Mouse (Mus musculus): ENCODE measurements around the gene Igdcc3. TPM values are rescaled to one million over a fixed set of nuclear protein-coding genes. Genes with fewer than 3 reads are reported as not detected.

The Igdcc3 gene
- polyA plus RNA-seq, 1 experiment from 2014 or later: 145 TPM

GRCm38 (mm10) chr9:65109132-65110072 lies 31.6 kb upstream of the Igdcc3 start:
- 7% methylated on average over 24 of the region's 24 CpGs for WGBS
- H3K9me3 ChIP-seq (ENCODE audit: control insufficient read depth, low read length): no peaks in the 10 kb centered on the region
- ATAC-seq (ENCODE audit: low FRiP score): peak; percentile 94

DNA sequence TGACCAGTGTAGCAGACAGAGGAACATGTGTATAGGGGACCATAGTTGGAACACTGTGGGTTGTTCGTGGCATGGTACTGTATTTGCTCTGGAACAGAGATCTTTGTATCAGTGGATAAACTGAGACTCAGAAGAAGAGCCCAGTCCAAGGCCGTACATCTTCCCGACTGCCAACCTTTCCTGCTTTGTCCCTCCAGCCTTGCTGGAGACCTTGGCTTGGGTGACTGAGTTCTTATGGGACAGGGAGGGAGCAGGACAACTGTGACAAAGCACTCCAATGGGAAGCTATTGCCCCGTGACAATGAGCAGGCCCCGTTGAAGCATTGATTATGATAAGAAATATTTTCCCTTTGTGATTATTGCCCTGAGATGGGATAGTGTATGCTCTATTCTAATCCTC lies 29.3 kb upstream of the Igdcc3 start:
- ATAC-seq (ENCODE audit: low FRiP score): no peak
- DNase-seq (ENCODE audit: low spot score, missing footprints): no peak
- H3K4me3 ChIP-seq (ENCODE audit: low read depth, low read length): no peak overlapping the region
- H3K36me3 ChIP-seq (ENCODE audit: control insufficient read depth, insufficient read depth, low read length): no peaks in the 10 kb centered on the region
- peaks cover 15% of the 10 kb centered on the region for H3K4me1 ChIP-seq (ENCODE audit: control insufficient read depth, insufficient read depth, low read length)
- WGBS: 88% methylated on average over 5 of the region's 5 CpGs
- no peak overlapping the region for H3K4me2 ChIP-seq
- H3K9me3 ChIP-seq (ENCODE audit: control insufficient read depth, low read length): no peaks in the 10 kb centered on the region
- H3K9ac ChIP-seq (ENCODE audit: low read length): no peak overlapping the region
- no peak overlapping the region for H3K27ac ChIP-seq (ENCODE audit: low read depth, low read length)
- H3K27me3 ChIP-seq (ENCODE audit: control insufficient read depth, insufficient read depth, low read length): no peaks in the 10 kb centered on the region

More at GRCm38 (mm10) chr9:65109132-65110072, 31.6 kb upstream of the Igdcc3 start:
- Histone ChIP-seq H3K36me3 (ENCODE audit: control insufficient read depth, insufficient read depth, low read length) (no peaks in the 10 kb centered on the region), H3K9ac (ENCODE audit: low read length) (peak overlapping the region; percentile 56), H3K27me3 (ENCODE audit: control insufficient read depth, insufficient read depth, low read length) (no peaks in the 10 kb centered on the region), H3K4me1 (ENCODE audit: control insufficient read depth, insufficient read depth, low read length) (peaks cover 15% of the 10 kb centered on the region), H3K27ac (ENCODE audit: low read depth, low read length) (peak overlapping the region; percentile 91), H3K4me2 (peak overlapping the region; percentile 38), H3K4me3 (ENCODE audit: low read depth, low read length) (peak overlapping the region; percentile 3; the same call in 1 of the 2 replicates)
- DNase-seq (ENCODE audit: low spot score, missing footprints): peak; percentile 97

DNA sequence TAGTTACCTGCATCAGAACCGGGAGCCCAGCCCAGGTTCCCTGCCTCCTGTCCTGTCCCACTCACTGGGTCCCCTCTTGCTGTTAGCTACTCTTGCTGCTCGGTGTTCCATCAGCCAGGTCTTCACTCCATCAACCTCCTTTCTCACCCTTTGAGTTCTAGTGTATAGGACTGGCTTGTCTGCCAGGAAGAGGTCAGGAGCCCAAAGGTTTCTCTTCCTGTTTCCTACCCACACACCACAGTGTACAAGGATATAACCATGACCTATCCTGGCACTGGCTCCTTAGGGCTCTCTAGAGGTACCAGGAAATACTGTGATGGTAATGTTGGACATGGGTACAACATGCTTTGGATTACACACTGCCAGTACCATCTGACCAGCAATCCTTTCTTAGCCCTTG lies 27.3 kb upstream of the Igdcc3 start:
- H3K9me3 ChIP-seq (ENCODE audit: control insufficient read depth, low read length): no peaks in the 10 kb centered on the region
- 89% methylated on average over 2 of the region's 2 CpGs for WGBS
- H3K9ac ChIP-seq (ENCODE audit: low read length): no peak overlapping the region
- peaks cover 15% of the 10 kb centered on the region for H3K4me1 ChIP-seq (ENCODE audit: control insufficient read depth, insufficient read depth, low read length)
- ATAC-seq (ENCODE audit: low FRiP score): no peak
- H3K4me2 ChIP-seq: no peak overlapping the region
- peaks cover 4% of the 10 kb centered on the region; the same call in 1 of the 2 replicates for H3K36me3 ChIP-seq (ENCODE audit: control insufficient read depth, insufficient read depth, low read length)
- no peak overlapping the region for H3K27ac ChIP-seq (ENCODE audit: low read depth, low read length)
- DNase-seq (ENCODE audit: low spot score, missing footprints): no peak
- H3K27me3 ChIP-seq (ENCODE audit: control insufficient read depth, insufficient read depth, low read length): no peaks in the 10 kb centered on the region
- H3K4me3 ChIP-seq (ENCODE audit: low read depth, low read length): no peak overlapping the region

GRCm38 (mm10) chr9:65115891-65116290 lies 25.1 kb upstream of the Igdcc3 start:
- DNase-seq (ENCODE audit: low spot score, missing footprints): no peak
- H3K36me3 ChIP-seq (ENCODE audit: control insufficient read depth, insufficient read depth, low read length): peaks cover 4% of the 10 kb centered on the region
- H3K27ac ChIP-seq (ENCODE audit: low read depth, low read length): no peak overlapping the region
- no peaks in the 10 kb centered on the region for H3K27me3 ChIP-seq (ENCODE audit: control insufficient read depth, insufficient read depth, low read length)
- H3K4me3 ChIP-seq (ENCODE audit: low read depth, low read length): no peak overlapping the region
- no peak for ATAC-seq (ENCODE audit: low FRiP score)
- WGBS: 76% methylated on average over 2 of the region's 2 CpGs
- no peak overlapping the region for H3K4me2 ChIP-seq
- no peaks in the 10 kb centered on the region for H3K9me3 ChIP-seq (ENCODE audit: control insufficient read depth, low read length)
- no peak overlapping the region for H3K9ac ChIP-seq (ENCODE audit: low read length)
- H3K4me1 ChIP-seq (ENCODE audit: control insufficient read depth, insufficient read depth, low read length): no peaks in the 10 kb centered on the region; the same call in 1 of the 2 replicates

GRCm38 (mm10) chr9:65117516-65117915 lies 23.5 kb upstream of the Igdcc3 start:
- no peak overlapping the region for H3K9ac ChIP-seq (ENCODE audit: low read length)
- ATAC-seq (ENCODE audit: low FRiP score): no peak
- H3K4me2 ChIP-seq: no peak overlapping the region
- H3K27ac ChIP-seq (ENCODE audit: low read depth, low read length): no peak overlapping the region
- H3K9me3 ChIP-seq (ENCODE audit: control insufficient read depth, low read length): no peaks in the 10 kb centered on the region
- DNase-seq (ENCODE audit: low spot score, missing footprints): no peak
- no peak overlapping the region for H3K4me3 ChIP-seq (ENCODE audit: low read depth, low read length)
- peaks cover 7% of the 10 kb centered on the region for H3K27me3 ChIP-seq (ENCODE audit: control insufficient read depth, insufficient read depth, low read length)
- no peaks in the 10 kb centered on the region for H3K4me1 ChIP-seq (ENCODE audit: control insufficient read depth, insufficient read depth, low read length)
- WGBS: 78% methylated on average over 2 of the region's 2 CpGs
- H3K36me3 ChIP-seq (ENCODE audit: control insufficient read depth, insufficient read depth, low read length): peaks cover 4% of the 10 kb centered on the region

DNA sequence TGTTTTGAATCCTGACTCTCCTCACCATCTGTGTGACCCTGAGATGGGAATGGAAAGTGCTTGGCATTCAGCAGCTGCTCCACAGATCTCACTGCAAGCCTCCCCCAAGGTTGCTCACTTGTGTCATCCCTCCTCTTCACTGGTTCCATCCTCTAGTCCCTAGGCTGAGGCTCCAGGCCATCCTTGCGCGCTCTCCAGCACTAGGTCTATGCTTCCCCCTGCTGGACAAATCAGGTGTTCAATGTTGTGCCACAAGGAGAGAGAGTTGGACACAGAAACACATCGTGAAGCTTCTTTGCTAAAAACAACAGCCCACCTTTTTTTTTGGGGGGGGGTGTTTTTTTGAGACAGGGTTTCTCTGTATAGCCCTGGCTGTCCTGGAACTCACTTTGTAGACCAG lies 20.1 kb upstream of the Igdcc3 start:
- peaks cover 6% of the 10 kb centered on the region for H3K36me3 ChIP-seq (ENCODE audit: control insufficient read depth, insufficient read depth, low read length)
- WGBS: 4% methylated on average over 3 of the region's 3 CpGs
- H3K9ac ChIP-seq (ENCODE audit: low read length): no peak overlapping the region
- no peak overlapping the region for H3K27ac ChIP-seq (ENCODE audit: low read depth, low read length)
- ATAC-seq (ENCODE audit: low FRiP score) (peak; percentile 68), DNase-seq (ENCODE audit: low spot score, missing footprints) (peak; percentile 97)
- no peak overlapping the region for H3K4me3 ChIP-seq (ENCODE audit: low read depth, low read length)
- H3K9me3 ChIP-seq (ENCODE audit: control insufficient read depth, low read length): no peaks in the 10 kb centered on the region
- H3K4me2 ChIP-seq: no peak overlapping the region
- peaks cover 9% of the 10 kb centered on the region for H3K4me1 ChIP-seq (ENCODE audit: control insufficient read depth, insufficient read depth, low read length)
- peaks cover 11% of the 10 kb centered on the region for H3K27me3 ChIP-seq (ENCODE audit: control insufficient read depth, insufficient read depth, low read length)

- 26% methylated on average over 18 of the region's 18 CpGs for WGBS
- DNase-seq (ENCODE audit: low spot score, missing footprints) (no peak), ATAC-seq (ENCODE audit: low FRiP score) (no peak)
- H3K4me2 ChIP-seq: no peak overlapping the region
- H3K27me3 ChIP-seq (ENCODE audit: control insufficient read depth, insufficient read depth, low read length): peaks cover 11% of the 10 kb centered on the region
- no peaks in the 10 kb centered on the region for H3K9me3 ChIP-seq (ENCODE audit: control insufficient read depth, low read length)
- H3K36me3 ChIP-seq (ENCODE audit: control insufficient read depth, insufficient read depth, low read length): peaks cover 6% of the 10 kb centered on the region
- H3K27ac ChIP-seq (ENCODE audit: low read depth, low read length): no peak overlapping the region
- 0 out of 2 replicates have a peak overlapping the region, but pooled peaks have one; percentile 20 for H3K9ac ChIP-seq (ENCODE audit: low read length)
- H3K4me3 ChIP-seq (ENCODE audit: low read depth, low read length): no peak overlapping the region
- H3K4me1 ChIP-seq (ENCODE audit: control insufficient read depth, insufficient read depth, low read length): peaks cover 9% of the 10 kb centered on the region
Measured at GRCm38 (mm10) chr9:65122545-65122944, 18.4 kb upstream of the Igdcc3 start.

DNA sequence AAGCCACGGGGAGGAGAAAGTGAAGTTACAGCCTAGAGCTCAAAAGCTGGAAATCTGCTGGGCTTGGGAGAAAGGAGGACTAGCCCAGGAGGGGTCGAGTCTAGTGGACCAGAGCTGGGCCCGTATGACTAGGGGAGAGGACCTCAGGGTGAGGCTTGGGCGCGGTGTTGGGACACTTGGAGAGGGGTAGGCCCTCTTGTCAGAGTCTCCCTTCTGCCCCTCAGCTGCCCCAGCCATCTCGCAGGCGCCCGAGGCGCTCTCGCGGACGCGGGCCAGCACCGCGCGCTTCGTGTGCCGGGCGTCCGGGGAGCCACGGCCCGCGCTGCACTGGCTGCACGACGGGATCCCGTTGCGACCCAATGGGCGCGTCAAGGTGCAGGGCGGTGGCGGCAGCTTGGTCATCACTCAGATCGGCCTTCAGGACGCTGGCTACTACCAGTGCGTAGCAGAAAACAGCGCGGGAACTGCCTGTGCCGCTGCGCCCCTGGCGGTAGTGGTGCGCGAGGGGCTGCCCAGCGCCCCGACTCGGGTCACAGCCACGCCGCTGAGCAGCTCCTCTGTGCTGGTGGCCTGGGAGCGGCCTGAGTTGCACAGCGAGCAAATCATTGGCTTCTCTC lies 17.3 kb upstream of the Igdcc3 start:
- H3K36me3 ChIP-seq (ENCODE audit: control insufficient read depth, insufficient read depth, low read length): peaks cover 2% of the 10 kb centered on the region
- ATAC-seq (ENCODE audit: low FRiP score) (peak; percentile 79), DNase-seq (ENCODE audit: low spot score, missing footprints) (peak; percentile 97)
- no peak overlapping the region for H3K27ac ChIP-seq (ENCODE audit: low read depth, low read length)
- no peaks in the 10 kb centered on the region for H3K9me3 ChIP-seq (ENCODE audit: control insufficient read depth, low read length)
- H3K9ac ChIP-seq (ENCODE audit: low read length): peak overlapping the region; percentile 75
- H3K4me1 ChIP-seq (ENCODE audit: control insufficient read depth, insufficient read depth, low read length): peaks cover 17% of the 10 kb centered on the region
- peak overlapping the region; percentile 82 for H3K4me2 ChIP-seq
- H3K4me3 ChIP-seq (ENCODE audit: low read depth, low read length): peak overlapping the region; percentile 34
- WGBS: 2% methylated on average over 48 of the region's 48 CpGs
- peaks cover 11% of the 10 kb centered on the region for H3K27me3 ChIP-seq (ENCODE audit: control insufficient read depth, insufficient read depth, low read length)

Measured in midbrain, embryonic 11.5 days (tissue).